ENCODE assay signal across 30 mouse cellular contexts in the genomic region with DNA sequence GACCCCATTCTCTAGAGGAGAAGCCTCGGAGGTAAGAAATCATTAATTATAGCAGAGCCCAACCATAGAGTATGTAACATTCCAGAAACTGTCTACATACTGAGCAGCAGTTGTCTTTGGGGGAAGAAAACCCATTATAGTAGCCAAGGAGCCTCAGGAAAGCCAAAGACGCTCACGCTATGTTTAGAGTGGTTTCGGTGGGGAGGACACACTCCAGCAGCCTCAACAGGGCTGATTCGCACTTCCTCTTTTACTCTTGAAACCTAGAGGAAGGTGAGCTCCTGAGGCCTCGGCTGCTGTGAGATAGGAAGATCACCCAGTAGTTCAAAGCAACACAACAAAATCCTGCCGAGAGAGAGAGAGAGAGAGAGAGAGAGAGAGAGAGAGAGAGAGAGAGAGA. TPM values are rescaled to one million over a fixed set of nuclear protein-coding genes. Genes with fewer than 3 reads are reported as not detected.
DNase-seq lines count a peak whose midpoint lies in the region; ATAC-seq and TF ChIP-seq lines count a peak whose summit lies in the region.
"Had no signal": no experiment of that assay in that cellular context is flagged by ENCODE, and none has a peak within 500 bp of the region (broad histone marks: within the 10 kb centered on the region; RNA-seq: fewer than 3 reads in every experiment).

No protein-coding gene starts in this region.

- peak; percentile 88 for ATAC-seq in common myeloid progenitor, adult 5-6 weeks (replicated peaks; ENCODE audit: low read depth, poor library complexity, severe bottlenecking)
- ATAC-seq in megakaryocyte progenitor cell, adult 5-6 weeks (replicated peaks; ENCODE audit: poor library complexity) = peak; percentile 76
- ATAC-seq: forebrain, embryonic 13.5 days; midbrain, embryonic 13.5 days had no signal

- DNase-seq in spleen, adult 2 months (ENCODE audit: low read depth in 1 of 2, low spot score in 2 of 2) = peak; percentile 21 to 33
- DNase-seq in spleen, postnatal 14 days (ENCODE audit: low spot score in 2 of 2) = no peak
- no peak for DNase-seq in right cerebral cortex, postnatal 25 days
- DNase-seq in limb, embryonic 10.5 days (ENCODE audit: low spot score) = no peak
- DNase-seq in thymus, adult 18-20 months = no peak
- DNase-seq: cerebellum, adult 8-10 months; cerebellum, postnatal 25 days; gastrocnemius, postnatal 14 days; heart, adult 18-20 months; kidney, adult 18-20 months; kidney, postnatal 25 days; thymus, postnatal 4 days had no signal

- no peaks in the 10 kb centered on the region for H3K27me3 ChIP-seq in spleen, adult 2 months (ENCODE audit: control insufficient read depth, insufficient read depth, low read length)
- H3K27me3 ChIP-seq in limb, embryonic 10.5 days (ENCODE audit: low read depth, poor library complexity, severe bottlenecking) = peaks cover 52% of the 10 kb centered on the region
- H3K27me3 ChIP-seq: forebrain, embryonic 13.5 days; heart, embryonic 12.5 days; hindbrain, embryonic 15.5 days; neural tube, embryonic 13.5 days; stomach, embryonic 15.5 days had no signal

- H3K4me1 ChIP-seq in spleen, adult 2 months (ENCODE audit: control insufficient read depth, insufficient read depth, insufficient read length) = no peaks in the 10 kb centered on the region
- H3K4me1 ChIP-seq in limb, embryonic 10.5 days = no peaks in the 10 kb centered on the region
- H3K4me1 ChIP-seq: forebrain, embryonic 13.5 days; heart, embryonic 12.5 days; hindbrain, embryonic 10.5 days; hindbrain, embryonic 15.5 days; kidney, embryonic 15.5 days; limb, embryonic 12.5 days; lung, embryonic 15.5 days; megakaryocyte, embryonic 14.5 days; midbrain, embryonic 13.5 days; neural tube, embryonic 13.5 days; stomach, embryonic 15.5 days had no signal

- no peak for TF ChIP-seq CTCF in spleen, adult 2 months (IDR thresholded peaks at IDR 0.05; ENCODE audit: extremely low read depth, insufficient read depth, insufficient read length, insufficient replicate concordance)

- 30% methylated on average over 7 of the region's 7 CpGs for WGBS in spleen, adult 2 months
- 72% methylated on average over 7 of the region's 7 CpGs for WGBS in limb, embryonic 10.5 days

- H3K4me3 ChIP-seq in spleen, adult 2 months (ENCODE audit: extremely low read depth, insufficient read depth, insufficient read length) = no peak overlapping the region
- H3K4me3 ChIP-seq in limb, embryonic 10.5 days = no peak overlapping the region
- H3K4me3 ChIP-seq: forebrain, embryonic 13.5 days; heart, embryonic 12.5 days; hindbrain, embryonic 10.5 days; hindbrain, embryonic 15.5 days; kidney, embryonic 15.5 days; limb, embryonic 12.5 days; lung, embryonic 15.5 days; megakaryocyte, embryonic 14.5 days; midbrain, embryonic 13.5 days; neural tube, embryonic 13.5 days; stomach, embryonic 15.5 days had no signal

- H3K27ac ChIP-seq in spleen, adult 2 months (ENCODE audit: insufficient read depth, low read length) = no peak overlapping the region
- H3K27ac ChIP-seq in limb, embryonic 10.5 days = no peak overlapping the region
- H3K27ac ChIP-seq: forebrain, embryonic 13.5 days; hindbrain, embryonic 10.5 days; hindbrain, embryonic 15.5 days; kidney, embryonic 15.5 days; limb, embryonic 12.5 days; lung, embryonic 15.5 days; midbrain, embryonic 13.5 days; neural tube, embryonic 13.5 days; stomach, embryonic 15.5 days had no signal

- no peak for TF ChIP-seq POLR2A in spleen, adult 2 months (IDR thresholded peaks at IDR 0.05; ENCODE audit: low read depth, low read length)

- no peaks in the 10 kb centered on the region for H3K9me3 ChIP-seq in limb, embryonic 10.5 days (replicated peaks)
- H3K9me3 ChIP-seq: forebrain, embryonic 13.5 days; heart, embryonic 12.5 days; hindbrain, embryonic 10.5 days; hindbrain, embryonic 15.5 days; kidney, embryonic 15.5 days; limb, embryonic 12.5 days; lung, embryonic 15.5 days; megakaryocyte, embryonic 14.5 days; midbrain, embryonic 13.5 days; neural tube, embryonic 13.5 days; stomach, embryonic 15.5 days had no signal

- H3K36me3 ChIP-seq in spleen, adult 2 months (ENCODE audit: control insufficient read depth, insufficient read depth, low read length) = no peaks in the 10 kb centered on the region
- H3K36me3 ChIP-seq in limb, embryonic 10.5 days = no peaks in the 10 kb centered on the region
- H3K36me3 ChIP-seq: heart, embryonic 12.5 days; hindbrain, embryonic 10.5 days; hindbrain, embryonic 15.5 days; kidney, embryonic 15.5 days; limb, embryonic 12.5 days; lung, embryonic 15.5 days; midbrain, embryonic 13.5 days; neural tube, embryonic 13.5 days; stomach, embryonic 15.5 days had no signal

RNA-seq across cellular contexts. Expression of a gene that starts 39.9 kb away (rescaled TPM):
- polyA plus RNA-seq in spleen, adult 2 months (2012; rRNA removed) = 0.07 and 0.16 TPM in 2 replicates
- not detected in 2 replicates for total RNA-seq in common myeloid progenitor, adult 5-6 weeks (2017)
- total RNA-seq in megakaryocyte progenitor cell, adult 5-6 weeks (2015) = not detected in 2 replicates
- total RNA-seq in megakaryocyte progenitor cell, adult 5-6 weeks (2017) = not detected in 2 replicates
- polyA plus RNA-seq in limb, embryonic 10.5 days (2016; fragmentation: Nextera tagmentation; extraction: Ambion mirVana) = not detected in 2 replicates
- total RNA-seq: ES-E14; liver, adult 2 months had no signal
- polyA plus RNA-seq: forebrain, embryonic 13.5 days; heart, embryonic 12.5 days; hindbrain, embryonic 10.5 days; hindbrain, embryonic 15.5 days; intestine, embryonic 14.5 days; liver, adult 2 months; liver, embryonic 16.5 days; midbrain, embryonic 13.5 days; neural tube, embryonic 13.5 days; small intestine, adult 2 months had no signal

Comparison
In these comparisons a context has a peak if more than half of its experiments do, and no peak if none do; other contexts are left out.
1. DNase-seq: peak in spleen, adult 2 months (2 of 2); none in spleen, postnatal 14 days (0 of 2), right cerebral cortex, postnatal 25 days (single experiment), limb, embryonic 10.5 days (single experiment) and thymus, adult 18-20 months (0 of 2).